Mouse (Mus musculus): Measurements from ENCODE around the gene Acss1. TPM values are rescaled to one million over a fixed set of nuclear protein-coding genes. Genes with fewer than 3 reads are reported as not detected.
A peak's percentile ranks its signal among the peaks of the same experiment; 100 is the strongest.

Gene Acss1
- total RNA-seq (2014; rRNA removed) (33.0 and 43.5 TPM in 2 replicates), polyA plus RNA-seq (2015; fragmentation: Nextera tagmentation; extraction: Ambion mirVana) (17.0 and 17.6 TPM in 2 replicates)

- TF ChIP-seq CTCF (IDR thresholded peaks at IDR 0.05; ENCODE audit: low read depth) = no peak
- Histone ChIP-seq H3K4me2 (ENCODE audit: low read depth, low read length) (peak within 1 kb of the TSS; percentile 98), H3K27me3 (ENCODE audit: insufficient read depth, low read length) (no peaks in the 10 kb centered on the region), H3K9ac (replicated peaks; ENCODE audit: low read length) (peak within 1 kb of the TSS; percentile 72), H3K9me3 (ENCODE audit: low read length) (no peaks in the 10 kb centered on the region), H3K4me3 (ENCODE audit: low read length) (peak within 1 kb of the TSS; percentile 63), H3K36me3 (ENCODE audit: insufficient read depth, low read length) (no peaks in the 10 kb centered on the region), H3K27ac (peak within 1 kb of the TSS; percentile 85), H3K4me1 (ENCODE audit: insufficient read depth, low read length) (peaks cover 4% of the 10 kb centered on the region; the same call in 1 of the 2 replicates)
- 2% methylated on average over 59 of the region's 61 CpGs for WGBS
- DNase-seq (ENCODE audit: low spot score) = peak; percentile 53
- peak; percentile 75 for ATAC-seq
Observed at GRCm38 (mm10) chr2:150667820-150668766, at the start of gene Acss1. TSS of gene Acss1 (minus strand) at chr2:150668500.

- no peak overlapping the region for H3K9ac ChIP-seq (replicated peaks; ENCODE audit: low read length)
- H3K4me2 ChIP-seq (ENCODE audit: low read depth, low read length) = no peak overlapping the region
- no peak for ATAC-seq
- WGBS = 70% methylated on average over 4 of the region's 4 CpGs
- no peaks in the 10 kb centered on the region for H3K27me3 ChIP-seq (ENCODE audit: insufficient read depth, low read length)
- no peaks in the 10 kb centered on the region for H3K36me3 ChIP-seq (ENCODE audit: insufficient read depth, low read length)
- no peak for DNase-seq (ENCODE audit: low spot score)
- H3K27ac ChIP-seq = no peak overlapping the region
- no peak for TF ChIP-seq CTCF (IDR thresholded peaks at IDR 0.05; ENCODE audit: low read depth)
- H3K4me3 ChIP-seq (ENCODE audit: low read length) = no peak overlapping the region
- no peaks in the 10 kb centered on the region for H3K4me1 ChIP-seq (ENCODE audit: insufficient read depth, low read length)
- H3K9me3 ChIP-seq (ENCODE audit: low read length) = no peaks in the 10 kb centered on the region
Observed at GRCm38 (mm10) chr2:150712167-150712674, 43.9 kb upstream of the Acss1 start.

GRCm38 (mm10) chr2:150691481-150692170 is 23.3 kb upstream of the Acss1 start:
- DNase-seq (ENCODE audit: low spot score) (no peak), ATAC-seq (no peak)
- H3K4me1 ChIP-seq (ENCODE audit: insufficient read depth, low read length) = peaks cover 7% of the 10 kb centered on the region; the same call in 1 of the 2 replicates
- WGBS = 60% methylated on average over 6 of the region's 6 CpGs
- no peaks in the 10 kb centered on the region for H3K36me3 ChIP-seq (ENCODE audit: insufficient read depth, low read length)
- H3K9ac ChIP-seq (replicated peaks; ENCODE audit: low read length) = no peak overlapping the region
- no peak overlapping the region for H3K4me2 ChIP-seq (ENCODE audit: low read depth, low read length)
- no peaks in the 10 kb centered on the region for H3K9me3 ChIP-seq (ENCODE audit: low read length)
- no peak overlapping the region for H3K27ac ChIP-seq
- no peak overlapping the region for H3K4me3 ChIP-seq (ENCODE audit: low read length)
- no peak for TF ChIP-seq CTCF (IDR thresholded peaks at IDR 0.05; ENCODE audit: low read depth)
- peaks cover 30% of the 10 kb centered on the region for H3K27me3 ChIP-seq (ENCODE audit: insufficient read depth, low read length)

- ATAC-seq = no peak
- 9% methylated on average over 11 of the region's 11 CpGs for WGBS
Observed at GRCm38 (mm10) chr2:150690216-150690615, 21.9 kb upstream of the Acss1 start.

GRCm38 (mm10) chr2:150689223-150689800 is 21.0 kb upstream of the Acss1 start, which contains the start of gene Vsx1:
TSS of gene Vsx1 (minus strand) at chr2:150689360.
- ATAC-seq (peak; percentile 36), DNase-seq (ENCODE audit: low spot score) (no peak)
- peak within 1 kb of the TSS; percentile 40 for H3K4me3 ChIP-seq (ENCODE audit: low read length)
- H3K4me2 ChIP-seq (ENCODE audit: low read depth, low read length) = peak within 1 kb of the TSS; percentile 68
- peaks cover 50% of the 10 kb centered on the region for H3K27me3 ChIP-seq (ENCODE audit: insufficient read depth, low read length)
- TF ChIP-seq CTCF (IDR thresholded peaks at IDR 0.05; ENCODE audit: low read depth) = no peak
- H3K4me1 ChIP-seq (ENCODE audit: insufficient read depth, low read length) = peaks cover 7% of the 10 kb centered on the region; the same call in 1 of the 2 replicates
- 43% methylated on average over 16 of the region's 16 CpGs for WGBS
- no peaks in the 10 kb centered on the region for H3K9me3 ChIP-seq (ENCODE audit: low read length)
- no peak within 1 kb of the TSS for H3K27ac ChIP-seq
- H3K36me3 ChIP-seq (ENCODE audit: insufficient read depth, low read length) = no peaks in the 10 kb centered on the region
- 0 out of 2 replicates have a peak within 1 kb of the TSS, but pooled peaks have one; percentile 13 for H3K9ac ChIP-seq (replicated peaks; ENCODE audit: low read length)

More at GRCm38 (mm10) chr2:150690216-150690615, 21.9 kb upstream of the Acss1 start:
- H3K9me3 ChIP-seq (ENCODE audit: low read length) = no peaks in the 10 kb centered on the region
- TF ChIP-seq CTCF (IDR thresholded peaks at IDR 0.05; ENCODE audit: low read depth) = no peak
- no peak overlapping the region for H3K27ac ChIP-seq
- no peaks in the 10 kb centered on the region for H3K36me3 ChIP-seq (ENCODE audit: insufficient read depth, low read length)
- H3K4me3 ChIP-seq (ENCODE audit: low read length) = no peak overlapping the region
- no peak overlapping the region for H3K9ac ChIP-seq (replicated peaks; ENCODE audit: low read length)
- H3K4me2 ChIP-seq (ENCODE audit: low read depth, low read length) = no peak overlapping the region
- H3K27me3 ChIP-seq (ENCODE audit: insufficient read depth, low read length) = peaks cover 42% of the 10 kb centered on the region
- peaks cover 7% of the 10 kb centered on the region; the same call in 1 of the 2 replicates for H3K4me1 ChIP-seq (ENCODE audit: insufficient read depth, low read length)
- DNase-seq (ENCODE audit: low spot score) = no peak
